Comparison of ENCODE assay signal across 35 mouse cellular contexts in genomic region chr2:4527094-4527493, GRCm38 (mm10).
"Had no signal": no experiment of that assay in that cellular context is flagged by ENCODE, and none has a peak within 500 bp of the region (broad histone marks: within the 10 kb centered on the region; RNA-seq: fewer than 3 reads in every experiment).

No protein-coding gene starts in this region.

- H3K4me3 ChIP-seq: heart, embryonic 10.5 days; heart, embryonic 12.5 days; heart, embryonic 13.5 days; heart, embryonic 15.5 days; hindbrain, embryonic 10.5 days; hindbrain, embryonic 12.5 days; hindbrain, embryonic 13.5 days; hindbrain, embryonic 15.5 days; intestine, embryonic 15.5 days; kidney, embryonic 15.5 days; layer of hippocampus, adult 2 months had no signal

- H3K27ac ChIP-seq: heart, embryonic 10.5 days; heart, embryonic 13.5 days; heart, embryonic 15.5 days; hindbrain, embryonic 10.5 days; hindbrain, embryonic 12.5 days; hindbrain, embryonic 13.5 days; hindbrain, embryonic 14.5 days; hindbrain, embryonic 15.5 days; hindbrain, postnatal 0 days; intestine, embryonic 15.5 days; kidney, embryonic 15.5 days; kidney, postnatal 0 days; layer of hippocampus, adult 2 months had no signal

- H3K9me3 ChIP-seq: heart, embryonic 10.5 days; heart, embryonic 12.5 days; heart, embryonic 13.5 days; heart, embryonic 15.5 days; hindbrain, embryonic 10.5 days; hindbrain, embryonic 12.5 days; hindbrain, embryonic 13.5 days; hindbrain, embryonic 15.5 days; intestine, embryonic 15.5 days; kidney, embryonic 15.5 days had no signal

- H3K4me1 ChIP-seq: hindbrain, embryonic 15.5 days; intestine, embryonic 15.5 days; kidney, embryonic 15.5 days had no signal

- H3K9ac ChIP-seq: heart, embryonic 12.5 days; heart, embryonic 13.5 days; heart, embryonic 15.5 days; hindbrain, embryonic 12.5 days; hindbrain, embryonic 13.5 days; hindbrain, embryonic 14.5 days; hindbrain, embryonic 15.5 days; intestine, embryonic 15.5 days; kidney, embryonic 15.5 days had no signal

- DNase-seq: heart, postnatal 10 days; heart, postnatal 14 days; heart, postnatal 36 days; heart, postnatal 4 days; kidney, adult 11 months; kidney, adult 18-20 months; kidney, adult 2 months; kidney, adult 8-10 months; kidney, adult 9 months; kidney, postnatal 10 days; kidney, postnatal 14 days; kidney, postnatal 25 days; kidney, postnatal 36 days; kidney, postnatal 4 days; layer of hippocampus, adult 9-11 months; layer of hippocampus, postnatal 36 days had no signal

- H3K27me3 ChIP-seq: heart, embryonic 12.5 days; heart, embryonic 13.5 days; heart, embryonic 15.5 days; hindbrain, embryonic 12.5 days; hindbrain, embryonic 13.5 days; hindbrain, embryonic 15.5 days; intestine, embryonic 15.5 days; kidney, embryonic 15.5 days had no signal

- H3K36me3 ChIP-seq: heart, embryonic 15.5 days; intestine, embryonic 15.5 days had no signal

- H3K4me2 ChIP-seq: heart, embryonic 11.5 days; heart, embryonic 12.5 days; heart, embryonic 13.5 days; heart, embryonic 15.5 days; hindbrain, embryonic 12.5 days; hindbrain, embryonic 13.5 days; hindbrain, embryonic 14.5 days; hindbrain, embryonic 15.5 days; intestine, embryonic 15.5 days; kidney, embryonic 15.5 days had no signal

- ATAC-seq: hindbrain, embryonic 16.5 days; hindbrain, postnatal 0 days; inflammation-experienced regulatory T-cells, adult 6 months; intestine, embryonic 15.5 days; intestine, embryonic 16.5 days; intestine, postnatal 0 days had no signal
